In genomic region chr13:56371374-56371773, GRCm38 (mm10) we compare ENCODE assay signal across 30 mouse cellular contexts. TPM values are rescaled to one million over a fixed set of nuclear protein-coding genes. Genes with fewer than 3 reads are reported as not detected.
DNase-seq lines count a peak whose midpoint lies in the region; ATAC-seq and TF ChIP-seq lines count a peak whose summit lies in the region.
"Had no signal": no experiment of that assay in that cellular context is flagged by ENCODE, and none has a peak within 500 bp of the region (broad histone marks: within the 10 kb centered on the region; RNA-seq: fewer than 3 reads in every experiment).

No protein-coding gene starts in this region.

- peak overlapping the region; percentile 54 for H3K27ac ChIP-seq in kidney, embryonic 15.5 days
- H3K27ac ChIP-seq in limb, embryonic 12.5 days: peak overlapping the region; percentile 47; the same call in 1 of the 2 replicates
- H3K27ac ChIP-seq: forebrain, embryonic 13.5 days; heart, embryonic 10.5 days; heart, embryonic 15.5 days; liver, embryonic 12.5 days; midbrain, embryonic 13.5 days; stomach, embryonic 15.5 days had no signal

- ATAC-seq in kidney, embryonic 15.5 days (replicated peaks; ENCODE audit: low FRiP score): no peak
- no peak for ATAC-seq in limb, embryonic 12.5 days (ENCODE audit: insufficient number of reproducible peaks, insufficient read depth, low FRiP score, low TSS enrichment, low read depth)
- ATAC-seq: forebrain, embryonic 13.5 days; hindbrain, embryonic 16.5 days; liver, embryonic 12.5 days; liver, postnatal 0 days; midbrain, embryonic 13.5 days had no signal

- no peak for TF ChIP-seq CTCF in brain, embryonic 14.5 days (IDR thresholded peaks at IDR 0.05; ENCODE audit: borderline replicate concordance, extremely low read depth, insufficient read depth, insufficient read length)

- H3K9ac ChIP-seq in kidney, embryonic 15.5 days: no peak overlapping the region
- H3K9ac ChIP-seq in limb, embryonic 12.5 days (replicated peaks): no peak overlapping the region
- H3K9ac ChIP-seq: forebrain, embryonic 13.5 days; heart, embryonic 15.5 days; liver, embryonic 12.5 days; liver, postnatal 0 days; midbrain, embryonic 13.5 days; stomach, embryonic 15.5 days had no signal

- no peak overlapping the region for H3K4me2 ChIP-seq in kidney, embryonic 15.5 days
- H3K4me2 ChIP-seq in limb, embryonic 12.5 days: no peak overlapping the region
- H3K4me2 ChIP-seq: forebrain, embryonic 13.5 days; heart, embryonic 15.5 days; liver, embryonic 12.5 days; midbrain, embryonic 13.5 days; stomach, embryonic 15.5 days had no signal

- TF ChIP-seq POLR2A in brain, embryonic 14.5 days (IDR thresholded peaks at IDR 0.05; ENCODE audit: borderline replicate concordance, extremely low read depth, insufficient read depth, insufficient read length, poor library complexity, severe bottlenecking): no peak

- DNase-seq in kidney, adult 18-20 months: no peak
- peak; percentile 84 for DNase-seq in ES-CJ7 (ENCODE audit: low read depth, low spot score)
- DNase-seq in brain, embryonic 14.5 days (ENCODE audit: low read depth): peak; percentile 39
- no peak for DNase-seq in cerebellum, postnatal 4 days (ENCODE audit: low spot score in 2 of 2)
- DNase-seq in right cerebral cortex, postnatal 4 days: no peak
- DNase-seq in embryo, embryonic 10 days (ENCODE audit: low spot score): no peak
- DNase-seq: adrenal gland, postnatal 14 days; cerebellum, adult 9-11 months; gastrocnemius, postnatal 14 days; heart, adult 11 months; layer of hippocampus, postnatal 36 days; left cerebral cortex, postnatal 4 days; liver, postnatal 0 days; lung, postnatal 36 days; right cerebral cortex, postnatal 14 days; thymus, postnatal 14 days had no signal

- no peaks in the 10 kb centered on the region for H3K27me3 ChIP-seq in kidney, embryonic 15.5 days
- H3K27me3 ChIP-seq in limb, embryonic 12.5 days: no peaks in the 10 kb centered on the region
- H3K27me3 ChIP-seq: forebrain, embryonic 13.5 days; liver, embryonic 12.5 days; midbrain, embryonic 13.5 days; stomach, embryonic 15.5 days had no signal

- peaks cover 14% of the 10 kb centered on the region for H3K4me1 ChIP-seq in kidney, embryonic 15.5 days
- H3K4me1 ChIP-seq in limb, embryonic 12.5 days (replicated peaks): peaks cover 34% of the 10 kb centered on the region
- H3K4me1 ChIP-seq: liver, embryonic 12.5 days; stomach, embryonic 15.5 days had no signal

- 42% methylated on average over 5 of the region's 5 CpGs for WGBS in kidney, embryonic 15.5 days
- 24% methylated on average over 5 of the region's 5 CpGs for WGBS in limb, embryonic 12.5 days

- no peak overlapping the region for H3K4me3 ChIP-seq in kidney, embryonic 15.5 days (replicated peaks)
- no peak overlapping the region for H3K4me3 ChIP-seq in limb, embryonic 12.5 days (replicated peaks)
- H3K4me3 ChIP-seq: forebrain, embryonic 13.5 days; heart, embryonic 10.5 days; heart, embryonic 15.5 days; liver, embryonic 12.5 days; midbrain, embryonic 13.5 days; stomach, embryonic 15.5 days had no signal

- H3K9me3 ChIP-seq in kidney, embryonic 15.5 days (replicated peaks): no peaks in the 10 kb centered on the region
- H3K9me3 ChIP-seq in limb, embryonic 12.5 days: no peaks in the 10 kb centered on the region
- H3K9me3 ChIP-seq: forebrain, embryonic 13.5 days; heart, embryonic 10.5 days; heart, embryonic 15.5 days; liver, embryonic 12.5 days; midbrain, embryonic 13.5 days; stomach, embryonic 15.5 days had no signal

- H3K36me3 ChIP-seq in kidney, embryonic 15.5 days: no peaks in the 10 kb centered on the region
- no peaks in the 10 kb centered on the region for H3K36me3 ChIP-seq in limb, embryonic 12.5 days
- H3K36me3 ChIP-seq: heart, embryonic 10.5 days; heart, embryonic 15.5 days; liver, embryonic 12.5 days; midbrain, embryonic 13.5 days; stomach, embryonic 15.5 days had no signal

RNA-seq across cellular contexts. Expression of gene Gm3045, which starts 55.0 kb away (rescaled TPM):
- not detected in 2 replicates for polyA plus RNA-seq in kidney, embryonic 15.5 days (2015; fragmentation: Nextera tagmentation; extraction: Ambion mirVana)
- not detected in 2 replicates for polyA plus RNA-seq in brain, embryonic 14.5 days (2012; rRNA removed)
- polyA plus RNA-seq in limb, embryonic 12.5 days (2016; fragmentation: Nextera tagmentation; extraction: Ambion mirVana): not detected in 2 replicates
- polyA plus RNA-seq: forebrain, embryonic 13.5 days; heart, embryonic 10.5 days; heart, embryonic 15.5 days; hindbrain, embryonic 11.5 days; hindbrain, embryonic 16.5 days; intestine, embryonic 14.5 days; large intestine, adult 2 months; liver, embryonic 12.5 days; liver, postnatal 0 days; lung, embryonic 16.5 days; midbrain, embryonic 13.5 days; neural tube, embryonic 14.5 days; stomach, embryonic 15.5 days had no signal

Comparison
In these comparisons a context has a peak if more than half of its experiments do, and no peak if none do; other contexts are left out.
1. DNase-seq: peak in ES-CJ7 (single experiment) and brain, embryonic 14.5 days (single experiment); none in kidney, adult 18-20 months (single experiment), cerebellum, postnatal 4 days (0 of 2), right cerebral cortex, postnatal 4 days (single experiment) and embryo, embryonic 10 days (single experiment).